Mouse (Mus musculus) C2C12 (cell line): ENCODE data around the gene Ano1. TPM values are rescaled to one million over a fixed set of nuclear protein-coding genes. Genes with fewer than 3 reads are reported as not detected.

ENCODE experiments used
- H3K27me3 ChIP-seq: one replicate; pipeline ENCODE4 v1.6.1; 2011; ENCODE audit not compliant: control insufficient read depth, insufficient read depth, insufficient read length
- H3K36me3 ChIP-seq: one replicate; pipeline ENCODE4 v1.6.1; 2011; ENCODE audit not compliant: control insufficient read depth, insufficient read depth
- H3K4me3 ChIP-seq: one replicate; pipeline ENCODE4 v1.5.1; 2011; ENCODE audit warnings: mild to moderate bottlenecking, control low read depth; ENCODE audit not compliant: poor library complexity, insufficient read depth, severe bottlenecking
- H3K79me2 ChIP-seq: one replicate; pipeline ENCODE4 v1.6.1; 2011; ENCODE audit not compliant: control insufficient read depth, insufficient read depth
- H3K79me3 ChIP-seq: one replicate; pipeline ENCODE4 v1.6.1; 2011; ENCODE audit warnings: low read depth, control low read depth
- H3ac ChIP-seq: one replicate; pipeline ENCODE3; 2011; ENCODE audit warnings: low read depth; ENCODE audit not compliant: control insufficient read depth, insufficient read length
- CEBPB ChIP-seq: IDR thresholded peaks from one replicate; pipeline ENCODE4 v1.6.1; 2011; ENCODE audit warnings: low read depth, mild to moderate bottlenecking, control low read depth, moderate library complexity
- CTCF ChIP-seq: IDR thresholded peaks from one replicate; pipeline ENCODE4 v1.5.1; 2011; ENCODE audit not compliant: control insufficient read depth, insufficient read depth, insufficient read length
- FOSL1 ChIP-seq: IDR thresholded peaks from one replicate; pipeline ENCODE4 v1.8.0; 2011; ENCODE audit warnings: mild to moderate bottlenecking, low read length; ENCODE audit not compliant: poor library complexity, insufficient read depth, severe bottlenecking
- MAX ChIP-seq: IDR thresholded peaks from one replicate; pipeline ENCODE4 v1.6.1; 2011; ENCODE audit warnings: mild to moderate bottlenecking, control low read depth
- MYOD1 ChIP-seq: IDR thresholded peaks from one replicate; pipeline ENCODE4 v1.6.1; 2011; ENCODE audit warnings: low read depth; ENCODE audit not compliant: control insufficient read depth, insufficient read length
- MYOG ChIP-seq: IDR thresholded peaks from one replicate; pipeline ENCODE4 v1.6.1; 2011; ENCODE audit not compliant: control insufficient read depth, insufficient read length; ENCODE audit errors: extremely low read depth
- USF1 ChIP-seq: IDR thresholded peaks from one replicate; pipeline ENCODE4 v1.6.1; 2011; ENCODE audit warnings: low read depth, mild to moderate bottlenecking, control low read depth, moderate library complexity
- polyA plus RNA-seq: library from polyadenylated mRNA; unstranded; fragments of >200 nt; fragmentation: generic; extraction: Trizol; gene quantifications from one replicate; pipeline ENCODE4 v1.2.1, GENCODE M21; 2012; ENCODE audit warnings: missing spikeins

Gene Ano1
- polyA plus RNA-seq, 1 experiment, result 2.7 TPM

DNA sequence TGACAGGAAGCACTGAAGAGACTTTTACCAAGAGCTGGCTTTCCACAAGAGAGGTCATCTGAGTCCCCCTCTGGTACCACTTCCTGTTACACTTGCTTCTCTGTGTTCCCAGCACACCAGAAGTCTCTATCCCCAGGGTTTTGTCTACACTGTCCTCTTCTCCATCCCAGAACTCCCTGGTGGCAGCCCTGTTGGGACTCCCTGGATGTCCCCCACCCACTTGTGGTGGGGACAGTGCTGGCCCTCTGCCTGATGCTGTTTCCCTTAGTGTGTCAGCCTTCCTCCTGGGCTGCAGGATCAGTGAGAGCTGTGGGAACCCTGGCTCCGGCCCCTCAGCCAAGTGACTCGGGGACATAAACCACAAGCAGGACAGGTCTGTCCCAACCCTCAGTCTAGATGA is 22.5 kb upstream of the Ano1 start:
- Histone ChIP-seq H3ac (no peak overlapping the region), H3K36me3 (no peaks in the 10 kb centered on the region), H3K79me3 (no peaks in the 10 kb centered on the region), H3K27me3 (no peaks in the 10 kb centered on the region), H3K4me3 (no peak overlapping the region), H3K79me2 (no peaks in the 10 kb centered on the region)
- TF ChIP-seq CTCF (no peak), FOSL1 (no peak), MYOD1 (no peak), USF1 (no peak), CEBPB (no peak), MAX (no peak), MYOG (no peak)

DNA sequence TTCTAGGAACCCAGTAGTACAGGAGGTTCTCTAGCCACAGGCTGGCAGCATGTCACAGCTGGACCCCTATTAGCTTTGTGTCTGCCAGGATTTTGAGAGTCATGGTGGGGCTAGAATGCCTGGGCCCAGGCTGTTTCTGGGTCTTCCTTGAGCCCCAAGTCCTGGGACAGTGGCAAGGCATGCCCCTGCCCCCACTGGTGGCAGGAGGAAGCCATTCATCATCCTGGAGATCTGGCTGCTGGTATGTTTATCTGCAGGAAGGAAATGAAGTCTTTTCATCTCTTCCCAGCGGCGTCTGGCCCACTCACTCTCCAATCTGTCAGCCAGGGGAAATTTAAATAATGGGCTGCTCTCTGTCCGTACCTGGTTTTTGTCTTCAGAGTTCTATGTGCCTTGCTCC is 18.3 kb upstream of the Ano1 start:
- Histone ChIP-seq H3K79me2 (no peaks in the 10 kb centered on the region), H3ac (no peak overlapping the region), H3K36me3 (no peaks in the 10 kb centered on the region), H3K79me3 (no peaks in the 10 kb centered on the region), H3K27me3 (no peaks in the 10 kb centered on the region), H3K4me3 (no peak overlapping the region)
- TF ChIP-seq MAX (no peak), CEBPB (no peak), MYOD1 (no peak), CTCF (no peak), USF1 (no peak), MYOG (no peak)

DNA sequence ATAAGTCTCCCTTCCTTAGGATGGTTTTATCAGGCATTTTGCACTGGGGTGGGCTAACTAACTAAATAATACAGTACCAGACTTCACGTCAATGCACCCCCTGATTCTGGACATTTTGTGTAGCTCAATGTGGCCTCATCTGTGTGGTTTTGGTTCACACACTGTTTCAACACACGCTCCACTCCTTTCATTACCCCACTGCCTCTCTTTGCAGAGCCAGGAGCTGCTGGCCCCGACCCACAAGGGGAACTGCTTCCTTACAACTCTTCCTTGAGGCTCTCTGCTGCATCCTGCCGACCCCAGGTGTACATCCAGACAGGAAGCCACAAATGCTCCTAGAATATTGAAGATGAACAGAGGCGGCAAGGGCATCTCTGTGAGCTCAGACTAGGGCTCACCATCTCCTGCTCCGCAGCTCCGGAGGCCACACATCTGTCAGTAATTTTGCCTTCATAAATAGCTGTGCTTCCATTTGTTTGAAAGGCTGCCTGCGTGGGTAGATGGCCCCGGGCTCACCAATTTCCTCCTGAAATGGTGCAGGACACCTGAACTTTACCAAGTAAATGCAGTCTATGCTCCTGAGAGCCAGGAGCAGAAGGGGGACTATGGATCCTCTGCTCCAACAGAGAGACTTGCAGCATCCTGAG is 17.8 kb upstream of the Ano1 start:
- no peaks in the 10 kb centered on the region for H3K36me3 ChIP-seq
- H3K79me2 ChIP-seq, result no peaks in the 10 kb centered on the region
- H3K4me3 ChIP-seq, result no peak overlapping the region
- TF ChIP-seq CEBPB, result no peak
- no peak for TF ChIP-seq USF1
- no peak for TF ChIP-seq MYOD1
- no peak for TF ChIP-seq MYOG
- no peak for TF ChIP-seq CTCF
- no peak for TF ChIP-seq FOSL1
- TF ChIP-seq MAX, result no peak
- H3K79me3 ChIP-seq, result no peaks in the 10 kb centered on the region
- H3K27me3 ChIP-seq, result no peaks in the 10 kb centered on the region
- no peak overlapping the region for H3ac ChIP-seq

DNA sequence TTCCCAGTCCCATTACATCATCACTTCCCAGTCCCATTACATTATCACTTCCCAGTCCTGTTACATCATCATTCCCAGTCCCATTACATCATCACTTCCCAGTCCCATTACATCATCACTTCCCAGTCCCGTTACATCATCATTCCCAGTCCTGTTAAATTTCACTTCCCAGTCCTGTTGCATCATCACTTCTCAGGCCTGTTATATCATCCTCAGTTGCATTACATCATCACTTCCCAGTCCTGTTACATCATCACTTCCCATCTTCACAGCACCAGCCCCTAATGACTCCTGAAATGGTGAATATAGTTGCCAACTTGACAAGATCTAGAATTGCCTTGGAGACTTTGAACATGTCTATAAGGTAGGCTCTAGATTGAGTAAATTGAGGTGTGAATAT is 17.1 kb upstream of the Ano1 start:
- TF ChIP-seq CEBPB (no peak), MAX (no peak), CTCF (no peak), MYOG (no peak), USF1 (no peak), MYOD1 (no peak)
- Histone ChIP-seq H3K36me3 (no peaks in the 10 kb centered on the region), H3K79me3 (no peaks in the 10 kb centered on the region), H3K4me3 (no peak overlapping the region), H3K27me3 (no peaks in the 10 kb centered on the region), H3ac (no peak overlapping the region), H3K79me2 (no peaks in the 10 kb centered on the region)

DNA sequence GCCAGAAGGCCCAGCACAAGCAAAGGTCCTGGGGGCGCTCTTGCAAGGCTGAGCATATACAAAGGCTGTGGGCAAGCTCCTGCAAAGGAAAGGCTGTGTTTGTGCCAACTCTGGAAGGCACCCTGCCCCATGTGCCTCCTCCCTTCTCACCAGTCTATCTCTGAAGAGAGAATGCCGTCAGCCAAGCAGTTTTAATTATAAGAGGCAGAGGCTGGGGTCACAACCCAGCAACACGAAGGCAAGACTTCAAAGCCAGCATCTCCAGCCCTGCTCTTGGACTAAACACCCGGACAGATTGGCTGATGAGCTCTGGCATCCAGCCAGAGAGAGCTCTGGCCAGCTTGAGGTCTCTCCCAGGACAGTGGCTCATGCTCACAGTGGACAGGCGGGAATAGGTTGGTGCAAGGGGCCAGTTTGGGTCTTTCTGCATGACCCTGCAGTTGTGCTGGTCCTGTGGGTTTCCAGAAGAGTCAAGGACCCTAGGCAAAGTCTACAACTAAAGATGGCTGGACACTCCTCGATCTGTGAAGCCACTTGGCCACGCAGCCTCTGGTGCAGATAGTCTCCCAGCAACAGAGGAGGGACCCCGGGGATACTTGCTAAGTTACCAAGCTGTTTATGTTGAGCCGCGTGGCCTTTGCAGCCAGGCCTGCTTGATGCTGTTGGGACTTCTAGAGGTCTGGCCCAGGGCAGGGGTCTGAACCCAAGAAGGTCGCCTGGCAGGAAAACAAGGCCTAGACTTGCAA is 12.9 kb upstream of the Ano1 start:
- no peak for TF ChIP-seq CTCF
- no peak for TF ChIP-seq CEBPB
- no peak for TF ChIP-seq MAX
- TF ChIP-seq MYOD1, result no peak
- no peak for TF ChIP-seq MYOG
- no peak for TF ChIP-seq USF1
- no peak for TF ChIP-seq FOSL1
- Histone ChIP-seq H3K79me2 (no peaks in the 10 kb centered on the region), H3ac (no peak overlapping the region), H3K79me3 (no peaks in the 10 kb centered on the region), H3K27me3 (no peaks in the 10 kb centered on the region), H3K4me3 (no peak overlapping the region), H3K36me3 (no peaks in the 10 kb centered on the region)
